Mouse (Mus musculus): ENCODE measurements around the gene Utp11. TPM values are rescaled to one million over a fixed set of nuclear protein-coding genes. Genes with fewer than 3 reads are reported as not detected.

Utp11 gene
- polyA plus RNA-seq, 1 experiment: 29.7 TPM

- H3K27me3 ChIP-seq (ENCODE audit: control insufficient read depth, insufficient read depth, insufficient read length): peaks cover 22% of the 10 kb centered on the region
- H3K36me3 ChIP-seq (ENCODE audit: control insufficient read depth, insufficient read depth): no peaks in the 10 kb centered on the region
- H3K79me3 ChIP-seq (ENCODE audit: low read depth): no peaks in the 10 kb centered on the region
- H3K79me2 ChIP-seq (ENCODE audit: control insufficient read depth, insufficient read depth): no peaks in the 10 kb centered on the region
- H3K4me3 ChIP-seq (ENCODE audit: insufficient read depth, poor library complexity, severe bottlenecking): no peak overlapping the region
- TF ChIP-seq MAX (IDR thresholded peaks at IDR 0.05): no peak
- no peak for TF ChIP-seq MYOD1 (IDR thresholded peaks at IDR 0.05; ENCODE audit: control insufficient read depth, insufficient read length, low read depth)
- TF ChIP-seq MYOG (IDR thresholded peaks at IDR 0.05; ENCODE audit: control insufficient read depth, extremely low read depth, insufficient read length): no peak
- no peak for TF ChIP-seq FOSL1 (IDR thresholded peaks at IDR 0.05; ENCODE audit: insufficient read depth, low read length, poor library complexity, severe bottlenecking)
- no peak for TF ChIP-seq CEBPB (IDR thresholded peaks at IDR 0.05; ENCODE audit: low read depth)
- TF ChIP-seq CTCF (IDR thresholded peaks at IDR 0.05; ENCODE audit: control insufficient read depth, insufficient read depth, insufficient read length): no peak
- no peak for TF ChIP-seq USF1 (IDR thresholded peaks at IDR 0.05; ENCODE audit: low read depth)
- no peak overlapping the region for H3ac ChIP-seq (ENCODE audit: control insufficient read depth, insufficient read length, low read depth)
These were observed 23.2 kb downstream of the Utp11 start for GRCm38 (mm10) chr4:124670232-124670631.

DNA sequence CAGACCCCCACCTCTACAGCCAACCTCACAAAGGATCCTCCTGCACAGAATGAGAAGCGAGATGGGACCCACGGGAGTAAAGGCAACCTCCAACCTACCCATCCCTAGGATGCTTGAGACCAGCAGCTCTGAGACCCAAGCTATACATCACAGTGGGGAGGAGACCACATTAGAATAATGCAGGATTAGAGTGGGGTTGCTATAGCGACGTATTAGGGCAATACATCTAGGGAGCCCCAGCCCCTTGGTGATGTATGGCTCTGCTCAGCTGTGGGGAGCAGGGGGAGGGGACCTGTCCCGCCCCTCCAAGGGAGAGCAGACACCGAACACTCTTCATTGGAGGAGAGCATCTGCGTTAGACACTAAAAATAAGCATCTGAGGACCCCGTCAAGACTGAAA lies 25.3 kb downstream of the Utp11 start:
- Histone ChIP-seq H3K27me3 (ENCODE audit: control insufficient read depth, insufficient read depth, insufficient read length) (peaks cover 40% of the 10 kb centered on the region), H3K4me3 (ENCODE audit: insufficient read depth, poor library complexity, severe bottlenecking) (no peak overlapping the region), H3K79me2 (ENCODE audit: control insufficient read depth, insufficient read depth) (no peaks in the 10 kb centered on the region), H3ac (ENCODE audit: control insufficient read depth, insufficient read length, low read depth) (no peak overlapping the region), H3K79me3 (ENCODE audit: low read depth) (no peaks in the 10 kb centered on the region), H3K36me3 (ENCODE audit: control insufficient read depth, insufficient read depth) (no peaks in the 10 kb centered on the region)
- TF ChIP-seq MAX (IDR thresholded peaks at IDR 0.05) (no peak), USF1 (IDR thresholded peaks at IDR 0.05; ENCODE audit: low read depth) (no peak), CEBPB (IDR thresholded peaks at IDR 0.05; ENCODE audit: low read depth) (no peak), MYOD1 (IDR thresholded peaks at IDR 0.05; ENCODE audit: control insufficient read depth, insufficient read length, low read depth) (no peak), CTCF (IDR thresholded peaks at IDR 0.05; ENCODE audit: control insufficient read depth, insufficient read depth, insufficient read length) (no peak), FOSL1 (IDR thresholded peaks at IDR 0.05; ENCODE audit: insufficient read depth, low read length, poor library complexity, severe bottlenecking) (no peak), MYOG (IDR thresholded peaks at IDR 0.05; ENCODE audit: control insufficient read depth, extremely low read depth, insufficient read length) (no peak)

GRCm38 (mm10) chr4:124667476-124668033 lies 25.8 kb downstream of the Utp11 start:
- H3K79me2 ChIP-seq (ENCODE audit: control insufficient read depth, insufficient read depth): no peaks in the 10 kb centered on the region
- no peak overlapping the region for H3K4me3 ChIP-seq (ENCODE audit: insufficient read depth, poor library complexity, severe bottlenecking)
- peaks cover 45% of the 10 kb centered on the region for H3K27me3 ChIP-seq (ENCODE audit: control insufficient read depth, insufficient read depth, insufficient read length)
- no peaks in the 10 kb centered on the region for H3K36me3 ChIP-seq (ENCODE audit: control insufficient read depth, insufficient read depth)
- H3ac ChIP-seq (ENCODE audit: control insufficient read depth, insufficient read length, low read depth): no peak overlapping the region
- TF ChIP-seq MAX (IDR thresholded peaks at IDR 0.05) (no peak), CEBPB (IDR thresholded peaks at IDR 0.05; ENCODE audit: low read depth) (no peak), FOSL1 (IDR thresholded peaks at IDR 0.05; ENCODE audit: insufficient read depth, low read length, poor library complexity, severe bottlenecking) (no peak), USF1 (IDR thresholded peaks at IDR 0.05; ENCODE audit: low read depth) (no peak)
- no peaks in the 10 kb centered on the region for H3K79me3 ChIP-seq (ENCODE audit: low read depth)

DNA sequence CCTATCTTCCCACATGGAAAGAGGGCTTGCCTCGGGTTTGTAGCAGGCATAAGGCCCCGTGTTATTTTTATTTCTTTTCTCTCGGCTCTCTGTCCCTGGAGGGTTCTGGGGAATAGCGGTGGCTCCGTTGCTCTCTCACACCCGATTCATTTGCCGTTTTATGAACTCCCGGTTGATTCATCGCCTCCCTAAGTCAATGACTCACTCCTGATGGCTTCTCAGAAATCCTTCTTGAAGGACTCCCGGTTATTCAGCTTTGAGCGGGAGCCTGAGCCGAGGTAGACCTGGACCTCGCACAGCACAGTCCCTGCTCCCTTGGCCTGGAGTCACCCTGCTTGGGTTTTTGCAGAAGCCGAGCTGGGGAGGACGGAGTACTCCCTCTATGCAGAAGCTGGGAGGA lies 28.8 kb downstream of the Utp11 start:
- peaks cover 71% of the 10 kb centered on the region for H3K27me3 ChIP-seq (ENCODE audit: control insufficient read depth, insufficient read depth, insufficient read length)
- H3K79me2 ChIP-seq (ENCODE audit: control insufficient read depth, insufficient read depth): no peaks in the 10 kb centered on the region
- H3K79me3 ChIP-seq (ENCODE audit: low read depth): no peaks in the 10 kb centered on the region
- no peak overlapping the region for H3K4me3 ChIP-seq (ENCODE audit: insufficient read depth, poor library complexity, severe bottlenecking)
- TF ChIP-seq MYOG (IDR thresholded peaks at IDR 0.05; ENCODE audit: control insufficient read depth, extremely low read depth, insufficient read length) (no peak), MYOD1 (IDR thresholded peaks at IDR 0.05; ENCODE audit: control insufficient read depth, insufficient read length, low read depth) (no peak), CEBPB (IDR thresholded peaks at IDR 0.05; ENCODE audit: low read depth) (no peak), CTCF (IDR thresholded peaks at IDR 0.05; ENCODE audit: control insufficient read depth, insufficient read depth, insufficient read length) (no peak), FOSL1 (IDR thresholded peaks at IDR 0.05; ENCODE audit: insufficient read depth, low read length, poor library complexity, severe bottlenecking) (no peak), USF1 (IDR thresholded peaks at IDR 0.05; ENCODE audit: low read depth) (no peak), MAX (IDR thresholded peaks at IDR 0.05) (no peak)
- H3K36me3 ChIP-seq (ENCODE audit: control insufficient read depth, insufficient read depth): no peaks in the 10 kb centered on the region
- no peak overlapping the region for H3ac ChIP-seq (ENCODE audit: control insufficient read depth, insufficient read length, low read depth)

DNA sequence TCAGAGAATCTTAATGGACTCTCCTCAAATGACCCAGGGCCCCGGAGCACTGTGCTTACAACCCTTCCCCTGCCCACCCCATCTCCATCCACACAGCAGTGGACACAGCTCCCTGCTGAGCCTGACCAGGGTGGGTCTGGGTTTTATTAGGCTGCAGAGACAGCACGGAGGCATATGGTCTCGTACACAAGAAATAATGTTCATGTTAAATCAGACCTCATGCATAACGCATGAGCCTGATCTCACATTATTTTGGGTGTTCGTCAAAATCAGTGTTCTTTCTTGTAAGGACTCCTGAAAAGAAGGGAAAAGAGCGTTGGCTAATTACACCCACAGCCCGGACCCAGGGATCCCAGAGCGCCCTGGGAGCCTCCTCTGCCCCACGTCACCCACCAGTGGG lies 29.2 kb downstream of the Utp11 start:
- no peak overlapping the region for H3ac ChIP-seq (ENCODE audit: control insufficient read depth, insufficient read length, low read depth)

GRCm38 (mm10) chr4:124663034-124663433 lies 30.4 kb downstream of the Utp11 start:
- TF ChIP-seq CTCF (IDR thresholded peaks at IDR 0.05; ENCODE audit: control insufficient read depth, insufficient read depth, insufficient read length): peak; percentile 11
- TF ChIP-seq MAX (IDR thresholded peaks at IDR 0.05): no peak
- H3K79me3 ChIP-seq (ENCODE audit: low read depth): no peaks in the 10 kb centered on the region
- no peaks in the 10 kb centered on the region for H3K36me3 ChIP-seq (ENCODE audit: control insufficient read depth, insufficient read depth)
- H3ac ChIP-seq (ENCODE audit: control insufficient read depth, insufficient read length, low read depth): no peak overlapping the region
- peaks cover 83% of the 10 kb centered on the region for H3K27me3 ChIP-seq (ENCODE audit: control insufficient read depth, insufficient read depth, insufficient read length)
- no peak overlapping the region for H3K4me3 ChIP-seq (ENCODE audit: insufficient read depth, poor library complexity, severe bottlenecking)
- no peaks in the 10 kb centered on the region for H3K79me2 ChIP-seq (ENCODE audit: control insufficient read depth, insufficient read depth)

More for the DNA sequence above, 29.2 kb downstream of the Utp11 start:
- H3K27me3 ChIP-seq (ENCODE audit: control insufficient read depth, insufficient read depth, insufficient read length): peaks cover 75% of the 10 kb centered on the region
- H3K79me3 ChIP-seq (ENCODE audit: low read depth): no peaks in the 10 kb centered on the region
- TF ChIP-seq CEBPB (IDR thresholded peaks at IDR 0.05; ENCODE audit: low read depth) (no peak), USF1 (IDR thresholded peaks at IDR 0.05; ENCODE audit: low read depth) (no peak), MYOG (IDR thresholded peaks at IDR 0.05; ENCODE audit: control insufficient read depth, extremely low read depth, insufficient read length) (no peak), MAX (IDR thresholded peaks at IDR 0.05) (no peak)
- H3K79me2 ChIP-seq (ENCODE audit: control insufficient read depth, insufficient read depth): no peaks in the 10 kb centered on the region
- H3K4me3 ChIP-seq (ENCODE audit: insufficient read depth, poor library complexity, severe bottlenecking): no peak overlapping the region
- no peaks in the 10 kb centered on the region for H3K36me3 ChIP-seq (ENCODE audit: control insufficient read depth, insufficient read depth)

Data from C2C12 (cell line).